Mouse (Mus musculus) mature B cell (primary cell): ENCODE measurements around the gene Vmn2r25.
"Not testable (repeated sequence)": the region's sequence is repeated elsewhere in the genome, so short reads cannot be mapped to it uniquely, and the experiment has no call there.

Experiments used
- in situ Hi-C: fragments of 300-500 bp; cut with MboI; formaldehyde crosslinking; loops from 2 replicates; pipeline ENCODE4 v1.14.3; 2019

Vmn2r25 gene

DNA sequence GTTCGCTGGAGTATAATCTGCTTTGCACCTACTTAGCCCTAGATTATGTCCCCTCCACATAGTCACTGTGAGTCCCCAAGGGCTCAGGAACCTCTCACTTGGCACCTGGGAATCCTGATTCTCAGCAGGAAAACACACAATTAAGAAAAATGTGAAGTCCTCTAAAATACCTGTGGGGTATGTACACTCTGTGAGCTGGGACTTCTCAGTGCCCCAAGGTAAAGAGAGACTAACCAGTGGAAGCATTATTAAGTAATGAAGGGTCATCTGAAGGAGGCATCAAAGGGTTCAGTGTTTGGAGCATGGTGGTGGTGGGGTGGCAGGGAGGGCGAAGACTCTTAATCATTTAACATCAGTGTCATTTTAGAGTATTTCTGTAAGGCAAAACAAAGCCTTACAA is at the start of gene Vmn2r25:
TSS of gene Vmn2r25 (minus strand) at position 101 of the 400 bp plus-strand sequence.
- in situ Hi-C loops = not testable (repeated sequence)

DNA sequence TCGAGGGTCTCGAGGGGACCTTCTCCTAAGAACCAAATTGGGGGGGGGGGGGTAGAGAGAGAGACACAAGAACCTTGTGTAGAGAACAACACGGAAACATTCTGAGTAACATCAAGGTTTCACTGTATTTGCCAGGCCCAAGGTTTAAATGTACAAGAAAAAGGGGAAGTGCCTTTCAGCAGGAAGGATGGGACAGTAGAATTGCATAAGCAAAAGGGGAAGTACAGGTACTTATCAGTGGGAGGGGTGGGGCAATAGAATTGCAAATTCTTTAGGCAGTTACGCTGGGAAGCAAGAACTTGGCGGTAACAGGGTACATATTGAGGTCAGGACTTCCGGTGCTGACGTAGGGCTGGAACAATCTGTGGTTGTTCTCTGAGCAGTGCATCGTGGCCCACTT is 33.3 kb downstream of the Vmn2r25 start:
- in situ Hi-C loops = no loop called here

DNA sequence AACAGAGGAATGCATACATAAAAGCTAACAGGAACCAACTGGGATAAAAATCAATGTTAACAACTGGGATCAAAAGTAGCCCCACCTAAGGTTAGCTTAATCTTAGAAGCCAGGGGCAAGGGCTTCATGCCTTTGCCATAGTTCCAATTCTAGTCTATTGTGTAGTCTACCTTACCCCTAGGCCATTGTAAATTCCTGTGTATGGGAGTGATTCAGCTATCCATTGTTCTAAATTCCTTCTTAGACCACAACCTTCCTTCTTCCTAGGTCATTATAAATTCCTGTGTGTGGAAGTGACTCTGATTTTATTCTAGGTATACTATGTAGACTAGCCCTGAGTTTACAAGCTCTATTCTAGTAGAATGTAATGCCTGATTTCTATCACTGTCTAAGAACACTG is 43.0 kb downstream of the Vmn2r25 start:
- in situ Hi-C loops = not testable (repeated sequence)

DNA sequence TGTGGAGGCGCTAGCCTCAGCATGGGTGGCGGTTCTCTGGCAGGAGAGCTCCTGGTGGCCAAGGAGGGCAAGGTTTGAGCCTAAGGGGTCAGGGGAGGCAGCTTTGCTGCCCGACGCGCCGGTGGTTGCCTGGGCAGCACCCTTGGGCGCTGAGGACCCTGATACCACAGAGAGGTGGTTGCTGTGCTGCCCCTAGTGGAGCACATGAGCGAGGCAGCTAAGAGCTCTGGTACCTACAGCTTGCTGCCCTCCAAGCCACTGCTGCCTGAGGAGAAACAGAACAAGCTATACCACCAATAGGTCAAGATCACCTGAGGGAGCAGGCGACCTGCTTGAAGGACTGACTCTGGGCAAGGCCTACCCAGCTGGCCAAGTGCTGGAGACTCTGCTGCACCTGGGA is 59.5 kb downstream of the Vmn2r25 start:
- in situ Hi-C loops = no loop called here

DNA sequence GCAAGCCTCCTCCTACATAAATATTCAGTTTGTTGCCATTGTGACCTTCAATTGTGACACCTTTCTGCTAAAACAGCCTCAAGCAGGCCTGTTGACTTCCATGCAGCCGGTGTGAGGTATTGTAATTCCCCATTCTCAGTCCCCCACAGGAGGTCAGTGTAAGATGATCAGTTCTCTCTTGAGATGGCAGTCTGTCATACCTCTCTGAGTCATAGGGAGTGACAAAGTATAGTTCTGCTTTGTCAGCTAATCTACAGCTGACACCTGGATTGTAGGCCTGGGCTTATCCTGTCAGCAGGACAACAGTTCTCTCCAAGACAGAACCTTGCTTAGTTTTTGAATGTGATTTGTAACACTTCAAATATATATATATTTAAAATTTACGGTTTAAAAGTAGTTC is 68.4 kb downstream of the Vmn2r25 start:
- in situ Hi-C loops = no loop called here

DNA sequence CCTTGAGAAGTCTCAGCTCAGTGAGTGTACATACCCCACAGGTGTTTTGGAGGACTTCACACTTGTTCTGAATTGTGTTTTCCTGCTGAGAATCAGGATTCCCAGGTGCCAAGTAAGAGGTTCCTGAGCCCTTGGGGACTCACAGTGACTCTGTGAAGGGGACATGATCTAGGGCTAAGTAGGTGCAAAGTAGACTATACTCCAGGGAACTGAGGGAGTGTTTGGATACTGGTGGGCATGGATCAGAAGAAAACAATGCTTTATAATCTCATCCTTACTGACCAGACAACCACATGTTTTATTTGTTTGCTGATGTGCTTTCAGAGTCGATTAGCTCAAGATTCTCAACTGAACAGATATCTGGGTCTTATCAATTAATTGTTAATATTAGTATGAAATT is 74.7 kb downstream of the Vmn2r25 start, which contains the start of gene Vmn2r24:
TSS of gene Vmn2r24 (plus strand) at position 301 of the 400 bp plus-strand sequence.
- in situ Hi-C loops = no loop called here
